Mouse (Mus musculus) liver, embryonic 16.5 days (tissue): ENCODE results near the gene Nrxn1. TPM values are rescaled to one million over a fixed set of nuclear protein-coding genes. Genes with fewer than 3 reads are reported as not detected.

Source experiments
- ATAC-seq: fragments of 200-750 bp; cut with Nextera tagmentation; 2 replicates; pipeline ENCODE4 v1.8.0; 2017; ENCODE audit warnings: low read depth, mild to moderate bottlenecking, moderate number of reproducible peaks, moderate library complexity
- H3K27ac ChIP-seq: fragments of 300-500 bp; sonication (generic); 2 replicates; pipeline ENCODE4 v1.5.1; 2014; ENCODE audit warnings: mild to moderate bottlenecking, low read length
- H3K27me3 ChIP-seq: fragments of 300-500 bp; sonication (generic); 2 replicates; pipeline ENCODE4 v1.6.1; 2014; ENCODE audit warnings: low read depth, low read length, mixed read lengths; ENCODE audit not compliant: control insufficient read depth, insufficient read depth
- H3K36me3 ChIP-seq: fragments of 300-500 bp; sonication (generic); 2 replicates; pipeline ENCODE4 v1.6.1; 2014; ENCODE audit warnings: mild to moderate bottlenecking; ENCODE audit not compliant: control insufficient read depth, insufficient read depth
- H3K4me1 ChIP-seq: fragments of 300-500 bp; sonication (generic); 2 replicates; pipeline ENCODE4 v1.6.1; 2014; ENCODE audit warnings: low read depth, low read length, mixed read lengths; ENCODE audit not compliant: control insufficient read depth
- H3K4me2 ChIP-seq: fragments of 300-500 bp; sonication (generic); 2 replicates; pipeline ENCODE4 v1.6.1; 2014; ENCODE audit warnings: low read depth, low read length, mixed read lengths
- H3K4me3 ChIP-seq: fragments of 300-500 bp; sonication (generic); 2 replicates; pipeline ENCODE4 v1.5.1; 2014; ENCODE audit warnings: low read depth, mild to moderate bottlenecking, low read length
- H3K9ac ChIP-seq: fragments of 300-500 bp; sonication (generic); 2 replicates; pipeline ENCODE4 v1.6.1; 2014; ENCODE audit warnings: low read depth, low read length
- H3K9me3 ChIP-seq: fragments of 300-500 bp; sonication (generic); replicated peaks from 2 replicates; pipeline ENCODE4 v1.6.1; 2016; ENCODE audit warnings: low read length; ENCODE audit not compliant: control insufficient read depth
- WGBS: fragments of 180-500 bp; shearing (Covaris S2); extraction: QIAGEN DNeasy Blood & Tissue Kit; methylation state at CpG from one replicate; pipeline ENCODE4 v1.1.7; 2014; ENCODE audit not compliant: insufficient replicate concordance; 5-methylcytosine and 5-hydroxymethylcytosine counted together
- polyA plus RNA-seq: library from polyadenylated mRNA; unstranded; fragments of >200 nt; fragmentation: Nextera tagmentation; extraction: Ambion mirVana; gene quantifications from 2 replicates; pipeline ENCODE4 v1.2.1, GENCODE M21; 2015

Nrxn1 gene
- polyA plus RNA-seq: 0.22 and 0.23 TPM in 2 replicates

DNA sequence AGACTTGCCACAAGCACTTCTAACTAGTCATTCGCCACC is at the start of gene Nrxn1:
Gene Nrxn1 (minus strand): TSS at position 30 of the 39 bp plus-strand sequence.
- Histone ChIP-seq H3K36me3 (no peaks in the 10 kb centered on the region), H3K4me2 (no peak within 1 kb of the TSS), H3K27me3 (no peaks in the 10 kb centered on the region), H3K4me3 (no peak within 1 kb of the TSS), H3K27ac (no peak within 1 kb of the TSS), H3K9me3 (peaks cover 6% of the 10 kb centered on the region), H3K4me1 (no peaks in the 10 kb centered on the region), H3K9ac (no peak within 1 kb of the TSS)
- 13% methylated on average over 1 of the region's 1 CpGs for WGBS
- no peak for ATAC-seq

DNA sequence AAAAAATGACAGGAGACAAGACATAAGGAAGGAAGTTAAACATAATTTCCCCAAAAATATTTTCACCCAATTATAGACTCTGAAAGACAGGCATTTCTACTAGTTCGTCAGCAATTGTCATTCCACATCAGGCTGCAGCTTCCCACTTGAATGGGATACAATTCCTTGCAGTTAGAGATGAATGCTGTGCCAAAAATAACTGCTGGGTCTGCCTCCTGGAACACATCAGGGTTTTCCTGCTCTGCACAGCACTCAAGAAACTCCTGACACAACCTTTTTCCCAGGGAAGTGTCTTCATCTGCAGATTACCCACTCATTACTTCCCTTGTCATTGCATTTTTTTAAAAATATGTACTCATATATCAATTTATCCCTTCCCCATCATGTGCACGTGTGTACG is 44.0 kb upstream of the Nrxn1 start:
- Histone ChIP-seq H3K9me3 (no peaks in the 10 kb centered on the region), H3K9ac (no peak overlapping the region), H3K27ac (no peak overlapping the region), H3K27me3 (no peaks in the 10 kb centered on the region), H3K4me2 (no peak overlapping the region), H3K36me3 (no peaks in the 10 kb centered on the region), H3K4me3 (no peak overlapping the region), H3K4me1 (no peaks in the 10 kb centered on the region)
- 48% methylated on average over 3 of the region's 3 CpGs for WGBS
- no peak for ATAC-seq

DNA sequence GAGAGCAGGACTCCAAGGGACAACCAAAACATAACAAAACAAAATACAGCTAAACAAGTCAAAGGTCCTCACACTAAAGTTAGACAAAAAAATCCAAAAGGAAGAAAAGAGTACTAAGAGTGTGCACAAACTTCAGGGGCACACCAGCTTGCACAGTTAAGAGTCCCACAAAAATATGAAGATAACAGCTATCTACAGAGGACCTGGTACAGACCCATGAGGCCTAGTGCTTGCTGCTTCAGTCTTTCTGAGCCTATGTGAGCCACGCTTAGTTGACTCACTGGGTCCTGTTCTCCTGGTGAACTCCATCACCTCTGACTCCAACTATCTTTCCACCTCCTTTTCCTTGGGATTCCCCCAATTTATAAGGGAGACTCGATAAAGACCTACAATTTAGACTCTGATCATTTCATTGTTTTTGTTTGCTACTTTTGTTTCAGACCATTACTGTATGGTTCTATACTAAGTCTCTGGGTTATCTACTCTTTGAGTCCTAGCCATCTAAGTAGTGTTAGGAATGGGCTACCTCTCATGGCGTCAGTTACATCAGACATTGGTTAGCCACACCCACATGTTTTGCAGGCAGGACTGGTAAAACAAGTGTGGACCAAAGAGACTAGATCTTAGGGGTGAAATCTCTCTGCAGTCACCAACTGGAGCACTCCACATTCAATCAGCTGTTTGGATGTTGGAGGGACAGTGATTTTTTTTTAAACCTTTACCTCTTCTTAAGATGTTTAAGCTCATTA is 20.2 kb upstream of the Nrxn1 start:
- H3K4me3 ChIP-seq: no peak overlapping the region
- no peak overlapping the region for H3K4me2 ChIP-seq
- no peak overlapping the region for H3K9ac ChIP-seq
- peak; percentile 77 for ATAC-seq
- H3K36me3 ChIP-seq: no peaks in the 10 kb centered on the region
- H3K4me1 ChIP-seq: no peaks in the 10 kb centered on the region
- H3K27ac ChIP-seq: no peak overlapping the region
- H3K27me3 ChIP-seq: no peaks in the 10 kb centered on the region
- no peaks in the 10 kb centered on the region for H3K9me3 ChIP-seq
- WGBS: 43% methylated on average over 3 of the region's 3 CpGs

DNA sequence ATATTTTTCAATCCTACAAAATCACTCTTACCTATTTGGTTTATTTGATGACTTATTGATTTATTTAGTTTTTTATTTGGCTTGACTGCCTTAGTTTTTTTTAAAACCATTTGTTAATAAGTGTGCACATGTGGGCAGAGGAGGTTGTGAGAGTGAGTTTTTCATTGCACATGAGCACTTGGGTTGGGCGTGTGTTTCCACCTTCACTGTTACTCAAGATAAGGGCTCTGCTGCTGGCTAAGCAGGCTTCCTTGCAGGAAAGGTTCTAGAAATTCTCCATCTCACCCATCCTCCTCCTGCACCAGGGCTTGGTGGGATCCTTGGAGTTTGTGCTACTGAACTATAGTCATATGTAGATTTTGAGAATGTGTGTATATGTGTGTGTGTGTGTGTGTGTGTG is 19.2 kb upstream of the Nrxn1 start:
- H3K9me3 ChIP-seq: no peaks in the 10 kb centered on the region
- ATAC-seq: peak; percentile 62
- no peaks in the 10 kb centered on the region for H3K27me3 ChIP-seq
- WGBS: 68% methylated on average over 1 of the region's 1 CpGs
- no peak overlapping the region for H3K27ac ChIP-seq
- no peak overlapping the region for H3K4me3 ChIP-seq
- no peaks in the 10 kb centered on the region for H3K36me3 ChIP-seq
- no peak overlapping the region for H3K4me2 ChIP-seq
- H3K9ac ChIP-seq: no peak overlapping the region
- H3K4me1 ChIP-seq: no peaks in the 10 kb centered on the region

DNA sequence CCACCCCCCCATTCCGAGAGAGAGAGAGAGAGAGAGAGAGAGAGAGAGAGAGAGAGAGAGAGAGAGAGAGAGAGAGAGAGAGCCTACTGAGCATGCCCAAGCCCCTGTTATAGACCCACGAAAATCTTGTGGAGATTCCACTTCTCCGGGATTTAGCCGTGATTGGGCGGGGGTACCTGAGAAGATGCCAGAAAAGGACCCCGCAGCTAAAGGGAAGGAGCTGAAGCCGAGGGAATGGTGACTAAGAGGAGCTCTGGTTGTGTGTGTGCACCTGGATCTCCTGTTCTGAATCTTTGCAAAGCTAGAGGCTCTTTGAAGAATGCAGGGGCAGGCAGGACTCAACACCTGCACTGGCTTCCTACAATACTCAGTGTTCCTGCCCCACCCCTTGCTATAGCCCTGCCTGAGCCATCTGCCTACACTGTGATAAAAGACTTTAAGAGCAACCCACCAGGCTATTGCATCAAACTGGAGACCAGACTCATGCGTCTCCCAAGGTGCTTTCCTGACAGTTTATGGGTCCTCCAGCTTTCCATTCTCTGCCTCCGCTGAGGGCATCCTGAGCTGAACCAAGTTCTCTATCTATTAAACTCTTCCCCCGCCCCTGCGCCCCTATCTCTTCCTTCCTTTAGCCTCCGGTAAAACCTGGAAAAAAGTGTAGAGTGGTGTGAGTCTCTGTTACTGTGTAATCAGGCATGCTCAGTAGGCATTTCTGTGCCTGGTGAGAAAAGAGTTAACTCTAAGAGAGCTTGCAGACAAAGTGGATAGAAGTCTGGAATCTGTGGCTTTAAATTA is 407 bp upstream of the Nrxn1 start:
- H3K27ac ChIP-seq: no peak overlapping the region
- H3K4me3 ChIP-seq: no peak overlapping the region
- H3K9me3 ChIP-seq: peaks cover 3% of the 10 kb centered on the region
- no peaks in the 10 kb centered on the region for H3K27me3 ChIP-seq
- H3K4me1 ChIP-seq: no peaks in the 10 kb centered on the region
- H3K4me2 ChIP-seq: no peak overlapping the region
- no peak overlapping the region for H3K9ac ChIP-seq
- no peak for ATAC-seq
- WGBS: 24% methylated on average over 12 of the region's 12 CpGs
- H3K36me3 ChIP-seq: no peaks in the 10 kb centered on the region

DNA sequence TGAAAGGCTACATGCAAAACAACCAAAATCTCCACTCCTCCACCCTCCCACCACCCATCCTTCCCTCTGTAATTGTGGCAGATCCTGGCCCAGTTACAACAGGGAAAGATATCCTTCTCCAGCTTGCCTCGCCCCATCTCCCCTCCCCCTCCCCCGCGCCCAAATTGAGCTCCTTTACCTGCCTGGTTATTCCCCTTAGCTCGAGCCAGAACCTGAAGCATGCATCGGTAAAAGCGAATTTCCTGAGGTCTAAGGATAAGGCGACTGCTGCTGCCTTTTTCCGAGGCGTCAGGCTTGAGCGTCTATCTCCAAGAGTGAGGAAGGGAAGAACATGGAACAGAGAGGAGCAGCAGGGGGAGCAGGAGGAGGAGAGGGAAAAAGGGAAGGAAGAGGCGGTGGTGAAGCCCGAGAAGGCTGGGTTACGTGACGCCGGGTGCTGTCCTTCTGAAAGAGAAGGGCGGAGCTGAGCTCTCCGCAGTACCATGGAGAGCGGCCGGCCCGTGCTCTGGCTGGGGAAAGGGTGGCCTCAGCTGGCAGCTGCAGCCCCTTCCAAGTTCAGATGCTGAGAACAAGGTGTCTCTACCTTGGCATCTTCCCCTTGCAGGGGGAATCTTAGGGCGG is 340 bp downstream of the Nrxn1 start:
- 3% methylated on average over 21 of the region's 21 CpGs for WGBS
- H3K36me3 ChIP-seq: no peaks in the 10 kb centered on the region
- no peak overlapping the region for H3K27ac ChIP-seq
- H3K9me3 ChIP-seq: peaks cover 6% of the 10 kb centered on the region
- no peaks in the 10 kb centered on the region for H3K4me1 ChIP-seq
- peak; percentile 24; the same call in 1 of the 2 replicates for ATAC-seq
- no peak overlapping the region for H3K9ac ChIP-seq
- H3K27me3 ChIP-seq: no peaks in the 10 kb centered on the region
- H3K4me2 ChIP-seq: no peak overlapping the region
- H3K4me3 ChIP-seq: no peak overlapping the region

DNA sequence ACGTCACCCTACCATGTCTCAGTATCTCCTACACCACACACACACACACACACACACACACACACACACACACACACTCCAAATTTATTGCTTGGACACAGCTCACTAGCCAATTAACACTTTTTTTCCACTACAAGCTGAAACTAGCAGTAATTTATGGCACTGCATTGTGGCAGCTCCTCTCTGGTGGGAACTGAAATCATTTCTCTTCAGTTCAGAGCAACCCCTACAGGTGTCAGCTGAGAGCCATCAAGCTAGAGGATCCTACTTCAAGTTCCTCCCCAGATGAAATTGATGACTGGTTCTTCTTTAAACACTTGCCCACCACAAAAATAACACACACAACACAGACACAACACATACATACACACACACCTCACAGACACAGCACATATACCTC is 2.2 kb downstream of the Nrxn1 start:
- Histone ChIP-seq H3K4me3 (no peak overlapping the region), H3K36me3 (no peaks in the 10 kb centered on the region), H3K9me3 (peaks cover 6% of the 10 kb centered on the region), H3K27ac (no peak overlapping the region), H3K4me2 (no peak overlapping the region), H3K9ac (no peak overlapping the region), H3K27me3 (no peaks in the 10 kb centered on the region), H3K4me1 (no peaks in the 10 kb centered on the region)
- WGBS: 71% methylated on average over 1 of the region's 1 CpGs
- no peak for ATAC-seq

DNA sequence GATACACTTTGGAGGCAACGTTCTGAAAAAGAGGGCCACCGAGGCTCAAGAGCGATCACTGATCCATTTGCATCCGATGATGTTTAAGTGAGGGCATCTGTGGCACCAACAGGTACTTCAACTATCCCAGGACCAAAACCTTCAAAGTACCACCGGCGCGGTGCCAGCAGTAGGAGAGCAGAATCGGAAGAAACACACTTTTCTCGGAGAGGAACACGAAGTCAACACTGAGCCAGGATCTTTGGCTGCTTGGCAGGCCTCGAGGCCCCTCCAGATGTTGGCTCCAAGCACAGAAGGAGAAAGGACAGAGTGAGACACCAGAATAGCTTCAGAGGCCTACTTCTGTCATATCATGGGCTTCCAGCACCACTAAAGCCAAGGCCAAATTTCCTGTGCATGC is 3.9 kb downstream of the Nrxn1 start:
- WGBS: 73% methylated on average over 11 of the region's 11 CpGs
- Histone ChIP-seq H3K27me3 (no peaks in the 10 kb centered on the region), H3K27ac (no peak overlapping the region), H3K36me3 (no peaks in the 10 kb centered on the region), H3K9me3 (peaks cover 6% of the 10 kb centered on the region), H3K4me2 (no peak overlapping the region), H3K9ac (no peak overlapping the region), H3K4me1 (no peaks in the 10 kb centered on the region), H3K4me3 (no peak overlapping the region)
- ATAC-seq: no peak

DNA sequence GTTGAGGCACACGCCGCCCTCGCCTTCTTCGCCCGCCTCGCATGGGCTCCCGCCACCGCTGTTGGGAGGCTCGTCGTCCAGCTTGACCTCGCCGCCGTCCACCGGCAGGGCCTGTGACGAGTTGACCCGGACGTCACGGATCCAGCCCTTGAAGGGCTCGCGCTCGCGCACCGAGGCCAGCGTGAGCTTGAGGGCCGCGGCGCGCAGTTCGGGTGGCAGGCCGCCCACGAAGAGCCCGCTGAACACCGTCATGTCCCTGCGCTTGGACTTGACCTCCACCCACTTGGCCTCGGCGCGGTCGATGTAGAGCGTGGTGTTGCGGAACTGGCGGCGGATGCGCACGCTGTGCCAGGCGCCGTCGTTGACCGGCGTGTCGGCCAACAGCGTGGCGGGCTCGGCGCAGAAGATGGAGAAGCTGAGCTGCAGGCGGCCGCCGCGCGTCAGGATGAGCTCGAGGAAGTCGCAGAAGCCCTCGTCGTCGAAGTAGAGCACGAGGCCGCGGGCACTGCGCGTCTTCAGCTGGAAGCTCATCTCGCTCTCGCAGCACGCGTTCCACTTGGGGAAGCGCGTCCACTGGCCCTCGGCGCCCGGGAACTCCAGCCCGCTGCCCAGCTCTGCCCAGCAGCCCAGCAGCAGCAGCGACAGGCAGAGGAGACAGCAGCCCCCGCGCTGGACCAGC is 4.7 kb downstream of the Nrxn1 start:
- H3K9me3 ChIP-seq: peaks cover 6% of the 10 kb centered on the region
- H3K4me1 ChIP-seq: no peaks in the 10 kb centered on the region
- H3K27me3 ChIP-seq: no peaks in the 10 kb centered on the region
- H3K9ac ChIP-seq: no peak overlapping the region
- no peak overlapping the region for H3K27ac ChIP-seq
- no peak overlapping the region for H3K4me2 ChIP-seq
- H3K36me3 ChIP-seq: no peaks in the 10 kb centered on the region
- no peak overlapping the region for H3K4me3 ChIP-seq
- no peak for ATAC-seq
- 54% methylated on average over 78 of the region's 82 CpGs for WGBS
